Mouse (Mus musculus): ENCODE data around the gene Sulf2. TPM values are rescaled to one million over a fixed set of nuclear protein-coding genes. Genes with fewer than 3 reads are reported as not detected.

Gene Sulf2
- polyA plus RNA-seq, 1 experiment from 2014 or later: 174 TPM

DNA sequence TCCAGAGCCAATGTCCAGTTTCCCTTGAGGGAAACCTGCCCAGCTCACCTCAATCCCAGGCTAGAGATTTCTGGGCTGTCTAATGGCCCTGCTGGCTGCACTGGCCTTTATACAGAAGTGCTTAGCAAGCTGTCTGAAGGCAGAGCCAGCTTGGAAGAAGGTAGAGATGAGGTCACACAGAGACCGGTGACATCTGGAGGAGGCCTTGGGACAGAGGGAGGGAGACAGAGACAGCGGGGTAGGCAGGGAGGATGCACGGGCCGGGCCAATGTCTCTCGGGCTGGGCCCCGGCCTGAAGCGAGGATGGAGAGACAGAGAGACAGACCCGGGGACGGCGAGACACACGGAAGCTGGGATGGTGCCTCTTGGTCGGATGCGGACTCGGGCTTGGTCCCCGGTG, 27.4 kb downstream of the Sulf2 start:
- Histone ChIP-seq H3K27ac (0 out of 2 replicates have a peak overlapping the region, but pooled peaks have one; percentile 66), H3K79me2 (ENCODE audit: inconsistent target) (no peaks in the 10 kb centered on the region), H3K4me3 (ENCODE audit: inconsistent target) (no peak overlapping the region), H3K36me3 (ENCODE audit: inconsistent target) (no peaks in the 10 kb centered on the region; the same call in 1 of the 2 replicates)
- 93% methylated on average over 15 of the region's 15 CpGs for WGBS (ENCODE audit: missing documents)

GRCm38 (mm10) chr2:166126343-166126742, 29.1 kb downstream of the Sulf2 start:
- H3K27ac ChIP-seq: peak overlapping the region; percentile 66
- 94% methylated on average over 11 of the region's 11 CpGs for WGBS (ENCODE audit: missing documents)

GRCm38 (mm10) chr2:166125492-166126252, 29.8 kb downstream of the Sulf2 start:
- 33% methylated on average over 13 of the region's 13 CpGs for WGBS (ENCODE audit: missing documents)
- Histone ChIP-seq H3K79me2 (ENCODE audit: inconsistent target) (no peaks in the 10 kb centered on the region), H3K27ac (no peak overlapping the region), H3K4me3 (ENCODE audit: inconsistent target) (no peak overlapping the region), H3K36me3 (ENCODE audit: inconsistent target) (no peaks in the 10 kb centered on the region)

More at GRCm38 (mm10) chr2:166126343-166126742, 29.1 kb downstream of the Sulf2 start:
- no peaks in the 10 kb centered on the region for H3K79me2 ChIP-seq (ENCODE audit: inconsistent target)
- H3K4me3 ChIP-seq (ENCODE audit: inconsistent target): no peak overlapping the region
- H3K36me3 ChIP-seq (ENCODE audit: inconsistent target): no peaks in the 10 kb centered on the region; the same call in 1 of the 2 replicates

- 80% methylated on average over 1 of the region's 2 CpGs for WGBS (ENCODE audit: missing documents)
- Histone ChIP-seq H3K27ac (no peak overlapping the region), H3K4me3 (ENCODE audit: inconsistent target) (no peak overlapping the region), H3K79me2 (ENCODE audit: inconsistent target) (no peaks in the 10 kb centered on the region), H3K36me3 (ENCODE audit: inconsistent target) (no peaks in the 10 kb centered on the region)
Observed at GRCm38 (mm10) chr2:166125033-166125432, 30.4 kb downstream of the Sulf2 start.

- 98% methylated on average over 6 of the region's 6 CpGs for WGBS (ENCODE audit: missing documents)
- H3K36me3 ChIP-seq (ENCODE audit: inconsistent target): no peaks in the 10 kb centered on the region
- no peak overlapping the region for H3K4me3 ChIP-seq (ENCODE audit: inconsistent target)
- H3K27ac ChIP-seq: no peak overlapping the region
- no peaks in the 10 kb centered on the region for H3K79me2 ChIP-seq (ENCODE audit: inconsistent target)
Observed at GRCm38 (mm10) chr2:166122781-166123180, 32.7 kb downstream of the Sulf2 start.

DNA sequence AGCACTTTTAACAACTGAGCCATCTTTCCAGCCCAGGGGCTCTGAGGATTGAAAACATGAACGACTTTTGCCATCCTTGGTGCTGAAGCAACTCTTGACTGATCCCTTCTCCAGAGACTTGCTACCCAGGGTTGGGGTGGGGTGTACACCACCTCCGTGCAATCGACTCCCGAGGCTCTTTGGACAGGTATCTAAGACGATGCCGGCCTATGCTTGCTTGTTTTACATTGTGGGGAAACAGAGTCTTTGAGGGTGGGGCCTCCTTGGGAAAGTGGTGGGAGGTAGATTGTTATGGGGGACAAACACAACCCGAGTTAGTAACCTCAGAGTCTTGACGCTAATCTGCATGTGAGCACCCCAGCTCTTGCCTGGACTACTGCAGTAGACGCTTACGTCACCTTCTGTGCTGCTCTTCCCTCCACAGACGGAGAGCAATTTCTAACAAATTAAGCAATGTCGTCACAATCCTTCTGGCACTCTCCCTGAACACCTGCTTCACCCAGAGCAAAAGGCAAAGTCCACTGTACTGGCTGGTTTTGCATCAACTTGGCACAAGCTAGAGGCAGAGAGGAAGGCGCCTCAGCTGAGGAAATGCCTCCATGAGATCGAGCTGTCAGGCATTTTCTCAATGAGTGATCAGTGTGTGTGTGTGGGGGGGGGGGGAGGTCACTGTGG, 33.6 kb downstream of the Sulf2 start:
- WGBS (ENCODE audit: missing documents): 82% methylated on average over 14 of the region's 14 CpGs

GRCm38 (mm10) chr2:166119992-166120391, 35.5 kb downstream of the Sulf2 start:
- H3K79me2 ChIP-seq (ENCODE audit: inconsistent target): no peaks in the 10 kb centered on the region
- H3K4me3 ChIP-seq (ENCODE audit: inconsistent target): no peak overlapping the region
- no peak overlapping the region for H3K27ac ChIP-seq
- 39% methylated on average over 2 of the region's 2 CpGs for WGBS (ENCODE audit: missing documents)
- H3K36me3 ChIP-seq (ENCODE audit: inconsistent target): no peaks in the 10 kb centered on the region

More for the DNA sequence above, 33.6 kb downstream of the Sulf2 start:
- H3K79me2 ChIP-seq (ENCODE audit: inconsistent target): no peaks in the 10 kb centered on the region
- no peaks in the 10 kb centered on the region for H3K36me3 ChIP-seq (ENCODE audit: inconsistent target)
- no peak overlapping the region for H3K27ac ChIP-seq
- H3K4me3 ChIP-seq (ENCODE audit: inconsistent target): no peak overlapping the region

- H3K36me3 ChIP-seq (ENCODE audit: inconsistent target): no peaks in the 10 kb centered on the region
- no peaks in the 10 kb centered on the region for H3K79me2 ChIP-seq (ENCODE audit: inconsistent target)
- WGBS (ENCODE audit: missing documents): 80% methylated on average over 16 of the region's 16 CpGs
- no peak overlapping the region for H3K27ac ChIP-seq
- H3K4me3 ChIP-seq (ENCODE audit: inconsistent target): no peak overlapping the region
Observed at GRCm38 (mm10) chr2:166116704-166117103, 38.8 kb downstream of the Sulf2 start.

GRCm38 (mm10) chr2:166116278-166116608, 39.2 kb downstream of the Sulf2 start:
- H3K79me2 ChIP-seq (ENCODE audit: inconsistent target): no peaks in the 10 kb centered on the region
- H3K4me3 ChIP-seq (ENCODE audit: inconsistent target): no peak overlapping the region
- 87% methylated on average over 7 of the region's 7 CpGs for WGBS (ENCODE audit: missing documents)
- no peaks in the 10 kb centered on the region for H3K36me3 ChIP-seq (ENCODE audit: inconsistent target)
- H3K27ac ChIP-seq: no peak overlapping the region

DNA sequence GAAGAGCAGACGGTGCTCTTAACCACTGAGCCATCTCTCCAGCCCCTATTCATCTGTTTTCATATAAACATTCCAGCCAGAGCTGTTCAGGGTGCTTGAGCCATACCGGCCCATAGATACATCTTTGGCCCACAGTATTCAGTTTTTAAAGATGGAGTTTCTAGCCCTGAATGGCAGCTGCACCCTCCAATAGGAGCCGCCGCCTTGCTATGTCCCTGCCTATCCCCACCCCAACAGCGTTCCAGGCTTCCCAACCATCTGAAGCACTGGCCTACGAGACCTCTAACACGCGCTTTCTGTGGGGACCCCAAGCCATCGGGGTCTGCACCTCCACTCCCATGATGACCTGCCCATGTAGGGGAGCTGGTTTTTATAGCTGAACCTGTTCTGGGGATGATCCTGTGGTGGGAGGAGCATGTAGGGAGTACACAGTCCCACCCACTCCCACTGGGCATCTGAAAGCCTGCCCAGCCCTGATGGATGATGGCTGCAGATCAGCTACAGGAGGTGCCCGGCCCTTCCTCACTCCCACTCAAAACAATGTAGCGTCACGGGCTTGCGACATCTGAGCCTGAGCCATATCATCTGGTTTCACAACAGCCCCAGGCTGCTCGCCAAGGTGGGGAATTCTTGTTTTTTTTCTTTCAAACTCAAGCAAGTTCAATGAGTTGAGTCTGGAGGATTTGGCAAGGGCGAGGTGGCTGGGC, 39.7 kb downstream of the Sulf2 start:
- H3K79me2 ChIP-seq (ENCODE audit: inconsistent target): no peaks in the 10 kb centered on the region
- H3K4me3 ChIP-seq (ENCODE audit: inconsistent target): no peak overlapping the region
- 74% methylated on average over 15 of the region's 15 CpGs for WGBS (ENCODE audit: missing documents)

DNA sequence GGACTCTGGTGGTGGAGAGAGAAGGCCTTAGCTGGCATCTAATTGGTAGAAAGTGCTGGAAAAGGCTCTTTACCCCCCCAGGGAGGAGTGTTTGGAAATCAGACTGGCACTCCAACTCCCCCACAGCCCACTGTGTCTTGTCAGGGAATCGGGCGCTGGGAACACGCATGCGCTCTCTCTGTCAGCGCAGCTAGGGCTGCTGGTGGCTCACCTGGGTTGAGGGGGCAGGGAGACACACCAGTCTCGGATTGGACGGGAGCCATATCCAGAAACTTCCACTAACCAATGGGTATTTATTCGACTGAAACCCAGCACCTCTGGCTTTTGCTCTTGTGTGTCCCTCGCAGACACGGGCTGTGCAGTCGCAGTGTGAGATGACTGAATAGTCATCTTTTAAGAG, 42.5 kb downstream of the Sulf2 start:
- no peak overlapping the region for H3K27ac ChIP-seq
- H3K4me3 ChIP-seq (ENCODE audit: inconsistent target): no peak overlapping the region
- WGBS (ENCODE audit: missing documents): 96% methylated on average over 11 of the region's 11 CpGs
- no peaks in the 10 kb centered on the region for H3K79me2 ChIP-seq (ENCODE audit: inconsistent target)
- H3K36me3 ChIP-seq (ENCODE audit: inconsistent target): no peaks in the 10 kb centered on the region

More for the DNA sequence above, 39.7 kb downstream of the Sulf2 start:
- Histone ChIP-seq H3K36me3 (ENCODE audit: inconsistent target) (no peaks in the 10 kb centered on the region), H3K27ac (no peak overlapping the region)

- Histone ChIP-seq H3K4me3 (ENCODE audit: inconsistent target) (no peak overlapping the region), H3K79me2 (ENCODE audit: inconsistent target) (no peaks in the 10 kb centered on the region), H3K36me3 (ENCODE audit: inconsistent target) (no peaks in the 10 kb centered on the region), H3K27ac (no peak overlapping the region)
- WGBS (ENCODE audit: missing documents): 95% methylated on average over 10 of the region's 10 CpGs
Observed at GRCm38 (mm10) chr2:166111831-166112250, 43.6 kb downstream of the Sulf2 start.

GRCm38 (mm10) chr2:166111238-166111637, 44.2 kb downstream of the Sulf2 start:
- 95% methylated on average over 2 of the region's 2 CpGs for WGBS (ENCODE audit: missing documents)

DNA sequence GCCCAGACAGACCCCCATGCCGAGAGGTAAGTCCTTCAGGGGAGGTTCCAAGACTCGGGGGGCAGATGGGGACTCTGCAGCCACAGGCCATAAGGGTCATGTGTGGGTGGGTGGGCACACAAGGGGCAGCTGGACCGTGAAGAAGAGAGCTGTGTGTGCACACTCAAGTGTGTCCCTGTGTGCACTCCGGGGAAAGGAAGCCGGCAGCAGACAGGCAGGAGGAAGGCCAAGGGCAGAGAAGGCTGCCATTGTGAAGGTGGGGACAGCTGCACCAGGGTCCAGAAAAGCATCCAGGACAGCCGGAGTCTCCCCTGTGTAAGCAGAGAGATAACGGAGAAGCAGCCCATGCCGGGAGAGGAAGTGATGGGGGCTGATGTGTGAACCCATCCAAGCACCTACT, 44.7 kb downstream of the Sulf2 start:
- WGBS (ENCODE audit: missing documents): 93% methylated on average over 8 of the region's 8 CpGs
- Histone ChIP-seq H3K79me2 (ENCODE audit: inconsistent target) (no peaks in the 10 kb centered on the region), H3K4me3 (ENCODE audit: inconsistent target) (no peak overlapping the region), H3K36me3 (ENCODE audit: inconsistent target) (no peaks in the 10 kb centered on the region), H3K27ac (no peak overlapping the region)

More at GRCm38 (mm10) chr2:166111238-166111637, 44.2 kb downstream of the Sulf2 start:
- Histone ChIP-seq H3K36me3 (ENCODE audit: inconsistent target) (no peaks in the 10 kb centered on the region), H3K79me2 (ENCODE audit: inconsistent target) (no peaks in the 10 kb centered on the region), H3K4me3 (ENCODE audit: inconsistent target) (no peak overlapping the region), H3K27ac (no peak overlapping the region)

DNA sequence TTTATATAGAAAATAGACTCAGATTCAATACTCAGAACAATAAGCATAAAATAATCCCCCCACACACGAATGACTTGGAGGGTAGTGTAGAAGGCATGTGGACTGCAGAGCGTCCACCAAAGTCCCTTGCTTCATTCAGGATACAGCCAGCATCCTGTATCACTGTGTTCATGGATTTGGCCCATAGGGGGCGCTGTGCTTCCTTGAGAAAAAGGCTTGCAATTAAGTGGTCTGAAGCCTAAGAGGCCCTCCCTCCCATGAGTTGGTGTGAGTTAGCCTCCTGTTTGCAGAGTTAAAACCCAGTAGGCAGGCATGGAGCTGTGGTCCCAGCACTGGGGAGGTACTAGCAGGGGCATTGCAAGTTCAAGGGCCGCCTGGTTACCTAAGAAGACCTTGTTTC, 47.1 kb downstream of the Sulf2 start:
- H3K79me2 ChIP-seq (ENCODE audit: inconsistent target): no peaks in the 10 kb centered on the region
- 34% methylated on average over 4 of the region's 4 CpGs for WGBS (ENCODE audit: missing documents)
- H3K27ac ChIP-seq: no peak overlapping the region
- no peaks in the 10 kb centered on the region for H3K36me3 ChIP-seq (ENCODE audit: inconsistent target)
- H3K4me3 ChIP-seq (ENCODE audit: inconsistent target): no peak overlapping the region

All from macrophage (primary cell).